Mouse (Mus musculus) embryonic facial prominence, embryonic 14.5 days (tissue): ENCODE results near the gene Klhl28. TPM values are rescaled to one million over a fixed set of nuclear protein-coding genes. Genes with fewer than 3 reads are reported as not detected.

Experiments used
- ATAC-seq: fragments of 200-750 bp; cut with Nextera tagmentation; 2 replicates; pipeline ENCODE4 v1.8.0; 2017; ENCODE audit warnings: low read depth, moderate number of reproducible peaks, moderate TSS enrichment
- DNase-seq: peaks from one replicate; pipeline ENCODE4 v3.0.0-alpha.2; 2015; ENCODE audit warnings: low spot score
- H3K27ac ChIP-seq: fragments of 300-500 bp; sonication (generic); replicated peaks from 2 replicates; pipeline ENCODE4 v1.5.1; 2014; ENCODE audit warnings: low read depth, mild to moderate bottlenecking, low read length, moderate library complexity
- H3K27me3 ChIP-seq: fragments of 300-500 bp; sonication (generic); replicated peaks from 2 replicates; pipeline ENCODE4 v1.6.1; 2014; ENCODE audit warnings: low read length; ENCODE audit not compliant: control insufficient read depth, insufficient read depth
- H3K36me3 ChIP-seq: fragments of 300-500 bp; sonication (generic); 2 replicates; pipeline ENCODE4 v1.6.1; 2014; ENCODE audit warnings: low read length, mixed read lengths; ENCODE audit not compliant: control insufficient read depth, insufficient read depth
- H3K4me1 ChIP-seq: fragments of 300-500 bp; sonication (generic); 2 replicates; pipeline ENCODE4 v1.6.1; 2014; ENCODE audit warnings: antibody characterized with exemption, low read length; ENCODE audit not compliant: control insufficient read depth, insufficient read depth
- H3K4me2 ChIP-seq: fragments of 300-500 bp; sonication (generic); 2 replicates; pipeline ENCODE4 v1.6.1; 2014; ENCODE audit warnings: low read depth, mild to moderate bottlenecking, low read length, moderate library complexity, mixed read lengths
- H3K4me3 ChIP-seq: fragments of 300-500 bp; sonication (generic); 2 replicates; pipeline ENCODE4 v1.5.1; 2014; ENCODE audit warnings: low read depth, mild to moderate bottlenecking, low read length
- H3K9ac ChIP-seq: fragments of 300-500 bp; sonication (generic); 2 replicates; pipeline ENCODE4 v1.6.1; 2014; ENCODE audit warnings: low read depth, mild to moderate bottlenecking, low read length, moderate library complexity, mixed read lengths
- H3K9me3 ChIP-seq: fragments of 300-500 bp; sonication (generic); 2 replicates; pipeline ENCODE4 v1.6.1; 2016; ENCODE audit warnings: low read length; ENCODE audit not compliant: control insufficient read depth
- WGBS: fragments of 180-500 bp; shearing (Covaris S2); extraction: QIAGEN DNeasy Blood & Tissue Kit; methylation state at CpG from one replicate; pipeline ENCODE4 v1.1.7; 2014; 5-methylcytosine and 5-hydroxymethylcytosine counted together
- polyA plus RNA-seq: library from polyadenylated mRNA; unstranded; fragments of >200 nt; fragmentation: Nextera tagmentation; extraction: Ambion mirVana; gene quantifications from 2 replicates; pipeline ENCODE4 v1.2.1, GENCODE M21; 2014

Gene Klhl28
- polyA plus RNA-seq, 1 experiment from 2014 or later, result 16.7 TPM

- ATAC-seq, result no peak
- Histone ChIP-seq H3K9me3 (no peaks in the 10 kb centered on the region), H3K9ac (peak overlapping the region; percentile 76), H3K27ac (no peak overlapping the region), H3K4me2 (peak overlapping the region; percentile 89), H3K36me3 (peaks cover 10% of the 10 kb centered on the region; the same call in 1 of the 2 replicates), H3K4me1 (peaks cover 24% of the 10 kb centered on the region), H3K4me3 (peak overlapping the region; percentile 69), H3K27me3 (no peaks in the 10 kb centered on the region)
- 0% methylated on average over 9 of the region's 9 CpGs for WGBS
- no peak for DNase-seq
Measured at GRCm38 (mm10) chr12:64967470-64967869, 2.1 kb upstream of the Klhl28 start.

- H3K36me3 ChIP-seq, result peaks cover 10% of the 10 kb centered on the region; the same call in 1 of the 2 replicates
- DNase-seq, result peak; percentile 3
- H3K9ac ChIP-seq, result peak overlapping the region; percentile 76
- peak overlapping the region; percentile 89 for H3K4me2 ChIP-seq
- peak overlapping the region; percentile 69 for H3K4me3 ChIP-seq
- H3K9me3 ChIP-seq, result no peaks in the 10 kb centered on the region
- H3K4me1 ChIP-seq, result peaks cover 24% of the 10 kb centered on the region
- WGBS, result 2% methylated on average over 19 of the region's 19 CpGs
- H3K27ac ChIP-seq, result peak overlapping the region; percentile 85; the same call in 1 of the 2 replicates
- no peaks in the 10 kb centered on the region for H3K27me3 ChIP-seq
- ATAC-seq, result no peak
Measured at GRCm38 (mm10) chr12:64966652-64967435, 1.5 kb upstream of the Klhl28 start.

- H3K4me1 ChIP-seq, result peaks cover 23% of the 10 kb centered on the region
- H3K27ac ChIP-seq, result peak overlapping the region; percentile 85
- peak overlapping the region; percentile 76 for H3K9ac ChIP-seq
- ATAC-seq (peak; percentile 20), DNase-seq (peak; percentile 42)
- peak overlapping the region; percentile 69 for H3K4me3 ChIP-seq
- peaks cover 7% of the 10 kb centered on the region; the same call in 1 of the 2 replicates for H3K36me3 ChIP-seq
- no peaks in the 10 kb centered on the region for H3K27me3 ChIP-seq
- no peaks in the 10 kb centered on the region for H3K9me3 ChIP-seq
- H3K4me2 ChIP-seq, result peak overlapping the region; percentile 89
- WGBS, result 0% methylated on average over 29 of the region's 44 CpGs
Measured at GRCm38 (mm10) chr12:64966101-64966631, 832 bp upstream of the Klhl28 start.

GRCm38 (mm10) chr12:64964560-64964959, 774 bp downstream of the Klhl28 start:
- H3K4me1 ChIP-seq, result peaks cover 10% of the 10 kb centered on the region; the same call in 1 of the 2 replicates
- no peaks in the 10 kb centered on the region for H3K27me3 ChIP-seq
- 0 out of 2 replicates have a peak overlapping the region, but pooled peaks have one; percentile 50 for H3K27ac ChIP-seq
- no peaks in the 10 kb centered on the region for H3K36me3 ChIP-seq
- ATAC-seq, result no peak
- peak overlapping the region; percentile 77 for H3K4me2 ChIP-seq
- H3K9ac ChIP-seq, result peak overlapping the region; percentile 72
- peak overlapping the region; percentile 69 for H3K4me3 ChIP-seq
- DNase-seq, result no peak
- 19% methylated on average over 4 of the region's 4 CpGs for WGBS
- no peaks in the 10 kb centered on the region for H3K9me3 ChIP-seq

- WGBS, result 86% methylated on average over 2 of the region's 2 CpGs
- ATAC-seq (no peak), DNase-seq (no peak)
- Histone ChIP-seq H3K4me3 (no peak overlapping the region), H3K4me2 (no peak overlapping the region), H3K27ac (no peak overlapping the region), H3K9me3 (no peaks in the 10 kb centered on the region), H3K27me3 (no peaks in the 10 kb centered on the region), H3K9ac (no peak overlapping the region), H3K4me1 (no peaks in the 10 kb centered on the region), H3K36me3 (peaks cover 6% of the 10 kb centered on the region; the same call in 1 of the 2 replicates)
Measured at GRCm38 (mm10) chr12:64937493-64937892, 27.8 kb downstream of the Klhl28 start.

- Histone ChIP-seq H3K27ac (peak within 1 kb of the TSS; percentile 71), H3K9ac (peak within 1 kb of the TSS; percentile 84), H3K4me1 (no peaks in the 10 kb centered on the region), H3K4me2 (peak within 1 kb of the TSS; percentile 80), H3K4me3 (peak within 1 kb of the TSS; percentile 86), H3K27me3 (no peaks in the 10 kb centered on the region), H3K9me3 (no peaks in the 10 kb centered on the region), H3K36me3 (0 out of 2 replicates have a peak, but pooled peaks cover 7% of the 10 kb centered on the region)
- ATAC-seq (peak; percentile 100), DNase-seq (peak; percentile 98)
- whole genome bisulfite sequencing, result 1% methylated on average over 21 of the region's 93 CpGs
Measured at GRCm38 (mm10) chr12:64917578-64918471, 47.5 kb downstream of the Klhl28 start, which contains the start of gene Gm527. Gm527 (plus strand) TSS chr12:64917906.

- Histone ChIP-seq H3K9me3 (no peaks in the 10 kb centered on the region), H3K27ac (no peak overlapping the region), H3K9ac (no peak overlapping the region), H3K36me3 (no peaks in the 10 kb centered on the region), H3K4me2 (no peak overlapping the region), H3K4me1 (no peaks in the 10 kb centered on the region), H3K4me3 (no peak overlapping the region), H3K27me3 (no peaks in the 10 kb centered on the region)
- ATAC-seq (no peak), DNase-seq (no peak)
Measured at GRCm38 (mm10) chr12:64916735-64917134, 48.6 kb downstream of the Klhl28 start.

- Histone ChIP-seq H3K4me1 (no peaks in the 10 kb centered on the region), H3K4me3 (no peak overlapping the region), H3K9ac (no peak overlapping the region), H3K36me3 (no peaks in the 10 kb centered on the region), H3K4me2 (no peak overlapping the region), H3K27me3 (no peaks in the 10 kb centered on the region), H3K9me3 (no peaks in the 10 kb centered on the region), H3K27ac (no peak overlapping the region)
- DNase-seq (no peak), ATAC-seq (no peak)
- 66% methylated on average over 6 of the region's 6 CpGs for WGBS
Measured at GRCm38 (mm10) chr12:64912996-64913395, 52.3 kb downstream of the Klhl28 start.
